Mouse (Mus musculus): ENCODE measurements around the gene Fam227a. TPM values are rescaled to one million over a fixed set of nuclear protein-coding genes. Genes with fewer than 3 reads are reported as not detected.

Fam227a gene
- polyA plus RNA-seq, 1 experiment from 2014 or later, result 1.6 TPM

DNA sequence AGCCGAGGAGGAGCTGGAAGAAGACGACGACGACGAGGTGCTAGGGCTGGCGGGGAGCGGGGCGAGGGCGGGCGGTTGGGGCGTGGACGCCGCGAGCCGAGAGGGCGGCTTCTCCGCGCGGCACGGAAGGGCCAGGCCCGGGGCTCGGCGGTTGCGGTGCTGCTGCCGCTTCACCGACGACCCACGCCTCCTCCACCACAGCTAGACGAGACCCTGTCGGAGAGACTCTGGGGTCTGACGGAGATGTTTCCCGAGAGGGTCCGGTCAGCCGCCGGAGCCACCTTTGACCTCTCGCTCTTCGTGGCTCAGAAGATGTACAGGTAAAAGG is 12.2 kb upstream of the Fam227a start:
- Histone ChIP-seq H3K4me2 (replicated peaks; ENCODE audit: low read depth, low read length) (peak overlapping the region; percentile 62), H3K4me3 (ENCODE audit: low read length) (peak overlapping the region; percentile 95), H3K9me3 (ENCODE audit: control insufficient read depth, low read length) (no peaks in the 10 kb centered on the region), H3K27ac (ENCODE audit: low read depth, low read length) (no peak overlapping the region; the same call in 1 of the 2 replicates), H3K27me3 (ENCODE audit: control insufficient read depth, insufficient read depth, low read length) (no peaks in the 10 kb centered on the region), H3K36me3 (ENCODE audit: control insufficient read depth, insufficient read depth, low read length) (peaks cover 47% of the 10 kb centered on the region), H3K9ac (ENCODE audit: low read depth, low read length) (peak overlapping the region; percentile 84), H3K4me1 (ENCODE audit: control insufficient read depth, insufficient read depth, low read length) (peaks cover 5% of the 10 kb centered on the region; the same call in 1 of the 2 replicates)
- WGBS, result under 1% methylated on average over 35 of the region's 37 CpGs
- peak; percentile 38; the same call in 1 of the 2 replicates for ATAC-seq (ENCODE audit: low FRiP score, low TSS enrichment)

DNA sequence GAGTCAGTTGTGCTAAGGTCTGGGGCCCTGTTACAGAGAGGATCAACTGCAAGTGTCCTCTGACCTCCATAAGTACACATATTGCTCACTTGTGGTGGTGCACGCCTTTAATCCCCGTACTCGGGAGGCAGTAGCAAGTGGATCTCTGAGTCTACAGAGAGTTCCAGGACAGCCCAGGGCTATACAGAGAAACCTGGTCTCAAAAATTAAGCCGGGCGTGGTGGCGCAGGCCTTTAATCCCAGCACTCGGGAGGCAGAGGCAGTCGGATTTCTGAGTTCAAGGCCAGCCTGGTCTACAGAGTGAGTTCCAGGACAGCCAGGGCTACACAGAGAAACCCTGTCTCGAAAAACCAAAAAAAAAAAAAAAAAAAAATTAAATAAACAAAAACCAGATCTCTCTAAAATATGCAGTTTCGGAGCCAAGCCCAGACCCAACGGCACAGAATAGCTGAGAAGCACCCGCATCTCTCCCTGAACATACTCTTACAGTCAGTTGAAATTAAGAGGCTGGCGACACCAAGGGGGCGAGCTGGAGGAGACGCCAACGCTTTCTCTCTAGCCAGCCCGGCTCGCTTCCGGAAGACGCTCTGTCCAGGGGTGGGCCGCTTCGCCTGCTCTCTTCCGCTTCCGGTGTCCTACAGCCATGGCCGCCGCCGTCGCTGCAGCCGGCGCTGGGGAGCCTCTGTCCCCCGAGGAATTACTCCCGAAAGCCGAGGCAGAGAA is 11.7 kb upstream of the Fam227a start, which contains the start of gene Tomm22:
Gene Tomm22, plus strand, starts transcription at position 613 of the 723 bp plus-strand sequence.
- WGBS, result 21% methylated on average over 32 of the region's 33 CpGs
- Histone ChIP-seq H3K9me3 (ENCODE audit: control insufficient read depth, low read length) (no peaks in the 10 kb centered on the region), H3K36me3 (ENCODE audit: control insufficient read depth, insufficient read depth, low read length) (peaks cover 47% of the 10 kb centered on the region), H3K27ac (ENCODE audit: low read depth, low read length) (no peak within 1 kb of the TSS; the same call in 1 of the 2 replicates), H3K4me2 (replicated peaks; ENCODE audit: low read depth, low read length) (peak within 1 kb of the TSS; percentile 62), H3K4me3 (ENCODE audit: low read length) (peak within 1 kb of the TSS; percentile 95), H3K4me1 (ENCODE audit: control insufficient read depth, insufficient read depth, low read length) (peaks cover 5% of the 10 kb centered on the region; the same call in 1 of the 2 replicates), H3K9ac (ENCODE audit: low read depth, low read length) (peak within 1 kb of the TSS; percentile 84), H3K27me3 (ENCODE audit: control insufficient read depth, insufficient read depth, low read length) (no peaks in the 10 kb centered on the region)
- peak; percentile 95 for ATAC-seq (ENCODE audit: low FRiP score, low TSS enrichment)

DNA sequence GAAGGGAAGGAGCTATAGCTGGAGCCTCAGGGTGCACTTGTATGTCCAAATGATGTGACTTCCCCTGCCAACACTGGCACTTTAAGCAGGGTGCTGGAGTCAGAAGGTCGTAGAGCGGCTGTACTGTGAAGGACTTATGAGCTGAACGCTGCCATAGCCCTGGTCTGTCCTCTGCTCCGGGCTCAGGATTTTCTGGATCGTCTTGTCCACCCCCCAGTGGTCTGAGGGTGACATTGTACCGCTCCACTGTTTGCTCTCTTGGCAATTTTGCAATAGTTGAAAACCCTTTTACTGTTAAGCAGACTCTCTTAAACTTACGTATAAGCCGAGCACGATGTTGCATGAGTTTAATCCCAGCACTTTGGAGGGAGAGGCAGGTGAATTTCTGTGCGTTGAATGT is 10.4 kb upstream of the Fam227a start:
- Histone ChIP-seq H3K4me3 (ENCODE audit: low read length) (no peak overlapping the region), H3K4me2 (replicated peaks; ENCODE audit: low read depth, low read length) (no peak overlapping the region), H3K9me3 (ENCODE audit: control insufficient read depth, low read length) (no peaks in the 10 kb centered on the region), H3K27me3 (ENCODE audit: control insufficient read depth, insufficient read depth, low read length) (no peaks in the 10 kb centered on the region), H3K9ac (ENCODE audit: low read depth, low read length) (no peak overlapping the region), H3K27ac (ENCODE audit: low read depth, low read length) (no peak overlapping the region), H3K4me1 (ENCODE audit: control insufficient read depth, insufficient read depth, low read length) (peaks cover 5% of the 10 kb centered on the region; the same call in 1 of the 2 replicates), H3K36me3 (ENCODE audit: control insufficient read depth, insufficient read depth, low read length) (peaks cover 35% of the 10 kb centered on the region)
- no peak for ATAC-seq (ENCODE audit: low FRiP score, low TSS enrichment)
- WGBS, result 69% methylated on average over 10 of the region's 10 CpGs

DNA sequence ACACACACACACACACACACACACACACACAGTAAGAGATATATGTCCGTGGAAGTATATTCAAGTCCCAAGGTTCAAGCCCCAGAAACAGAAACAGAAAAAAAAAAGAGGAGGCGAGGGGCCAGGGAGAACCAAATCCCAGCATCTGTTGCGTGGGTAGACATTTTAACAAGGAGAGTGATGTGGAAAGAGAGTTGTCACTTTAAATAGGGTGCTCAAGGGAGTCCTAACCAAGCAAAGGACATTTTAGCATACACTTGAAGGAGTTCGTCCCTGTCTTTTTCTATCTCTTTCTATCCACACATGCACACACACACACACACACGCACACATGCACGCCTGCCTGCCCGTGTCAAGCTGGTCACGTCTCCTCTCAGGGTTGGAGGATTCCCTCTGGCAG is 5.9 kb upstream of the Fam227a start:
- Histone ChIP-seq H3K9ac (ENCODE audit: low read depth, low read length) (no peak overlapping the region), H3K4me2 (replicated peaks; ENCODE audit: low read depth, low read length) (no peak overlapping the region), H3K9me3 (ENCODE audit: control insufficient read depth, low read length) (no peaks in the 10 kb centered on the region), H3K27me3 (ENCODE audit: control insufficient read depth, insufficient read depth, low read length) (no peaks in the 10 kb centered on the region), H3K36me3 (ENCODE audit: control insufficient read depth, insufficient read depth, low read length) (peaks cover 14% of the 10 kb centered on the region), H3K27ac (ENCODE audit: low read depth, low read length) (no peak overlapping the region), H3K4me3 (ENCODE audit: low read length) (no peak overlapping the region), H3K4me1 (ENCODE audit: control insufficient read depth, insufficient read depth, low read length) (peaks cover 2% of the 10 kb centered on the region)
- 91% methylated on average over 8 of the region's 8 CpGs for WGBS
- no peak for ATAC-seq (ENCODE audit: low FRiP score, low TSS enrichment)

DNA sequence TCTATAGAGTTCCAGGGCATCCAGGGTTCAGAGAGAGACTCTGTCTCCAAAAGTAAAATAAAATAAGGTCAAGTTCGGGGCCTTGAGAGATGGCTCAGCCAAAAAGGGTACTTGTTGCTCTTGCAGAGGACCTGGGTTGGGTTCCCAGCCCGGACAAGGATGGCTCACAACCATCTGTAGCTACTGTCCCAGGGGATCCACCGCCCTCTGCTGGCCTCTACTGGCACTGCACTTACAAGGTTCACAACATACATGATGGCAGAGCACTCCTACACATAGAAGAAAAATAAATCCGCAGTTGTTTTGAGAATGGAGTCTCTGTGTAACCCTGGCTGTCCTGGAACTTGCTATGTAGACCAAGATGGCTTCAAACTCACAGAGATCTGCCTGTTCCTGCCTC is 3.1 kb upstream of the Fam227a start:
- Histone ChIP-seq H3K36me3 (ENCODE audit: control insufficient read depth, insufficient read depth, low read length) (peaks cover 12% of the 10 kb centered on the region), H3K27me3 (ENCODE audit: control insufficient read depth, insufficient read depth, low read length) (no peaks in the 10 kb centered on the region), H3K4me3 (ENCODE audit: low read length) (no peak overlapping the region), H3K9ac (ENCODE audit: low read depth, low read length) (no peak overlapping the region), H3K27ac (ENCODE audit: low read depth, low read length) (no peak overlapping the region), H3K4me2 (replicated peaks; ENCODE audit: low read depth, low read length) (no peak overlapping the region), H3K9me3 (ENCODE audit: control insufficient read depth, low read length) (no peaks in the 10 kb centered on the region), H3K4me1 (ENCODE audit: control insufficient read depth, insufficient read depth, low read length) (peaks cover 4% of the 10 kb centered on the region)
- WGBS, result 71% methylated on average over 4 of the region's 4 CpGs
- no peak for ATAC-seq (ENCODE audit: low FRiP score, low TSS enrichment)

DNA sequence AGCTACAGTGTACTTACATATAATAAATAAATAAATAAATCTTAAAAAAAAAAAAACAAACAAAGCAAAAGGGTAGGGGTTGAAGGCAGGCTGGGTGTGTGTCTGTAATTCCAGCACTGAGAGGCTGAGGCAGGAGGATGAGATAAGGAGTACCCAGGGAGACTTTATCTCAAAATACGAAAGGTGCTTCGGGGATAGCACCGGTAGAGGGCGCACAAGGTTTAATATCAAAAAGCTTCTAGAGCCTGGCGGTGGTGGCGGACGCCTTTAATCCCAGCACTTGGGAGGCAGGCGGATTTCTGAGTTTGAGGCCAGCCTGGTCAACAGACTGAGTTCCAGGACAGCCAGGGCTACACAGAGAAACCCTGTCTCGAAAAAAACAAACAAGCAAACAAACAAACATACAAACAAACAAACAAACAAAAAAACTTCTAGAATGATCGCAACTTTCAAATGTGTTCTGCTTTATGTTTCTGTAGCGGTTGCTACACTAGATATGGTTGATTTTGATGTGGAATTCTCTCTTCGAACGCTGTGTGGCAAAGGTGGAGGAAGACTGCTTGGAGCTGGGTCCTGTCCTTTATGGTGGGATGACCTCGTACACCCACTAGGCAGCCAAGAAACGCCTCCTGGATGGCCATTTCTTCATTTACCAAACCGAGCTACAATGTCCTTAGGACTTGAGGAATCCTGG is 772 bp downstream of the Fam227a start:
- H3K36me3 ChIP-seq (ENCODE audit: control insufficient read depth, insufficient read depth, low read length), result no peaks in the 10 kb centered on the region; the same call in 1 of the 2 replicates
- peak; percentile 30 for ATAC-seq (ENCODE audit: low FRiP score, low TSS enrichment)

DNA sequence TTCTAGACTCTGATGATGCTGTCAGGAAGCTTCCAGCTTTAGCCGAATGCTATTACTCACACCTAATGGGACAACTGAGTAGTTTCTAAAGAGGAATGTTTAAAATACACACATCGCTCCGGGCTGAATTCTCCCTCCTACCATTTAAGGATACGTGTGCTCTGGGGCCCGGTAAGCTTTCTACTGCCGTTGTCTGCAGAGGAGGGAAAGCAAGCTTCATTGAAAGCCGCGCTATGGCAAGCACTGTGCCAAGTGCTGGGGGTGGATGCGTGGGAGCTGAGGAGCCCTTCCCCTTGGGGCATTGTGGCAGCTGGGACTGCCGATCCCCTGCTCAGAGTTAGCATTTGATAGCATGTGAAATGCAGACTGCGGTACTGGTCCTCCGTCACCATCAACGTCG is 2.3 kb downstream of the Fam227a start:
- Histone ChIP-seq H3K27ac (ENCODE audit: low read depth, low read length) (no peak overlapping the region), H3K4me3 (ENCODE audit: low read length) (no peak overlapping the region), H3K4me2 (replicated peaks; ENCODE audit: low read depth, low read length) (no peak overlapping the region), H3K27me3 (ENCODE audit: control insufficient read depth, insufficient read depth, low read length) (no peaks in the 10 kb centered on the region), H3K9me3 (ENCODE audit: control insufficient read depth, low read length) (no peaks in the 10 kb centered on the region), H3K4me1 (ENCODE audit: control insufficient read depth, insufficient read depth, low read length) (peaks cover 4% of the 10 kb centered on the region), H3K9ac (ENCODE audit: low read depth, low read length) (no peak overlapping the region), H3K36me3 (ENCODE audit: control insufficient read depth, insufficient read depth, low read length) (no peaks in the 10 kb centered on the region)
- ATAC-seq (ENCODE audit: low FRiP score, low TSS enrichment), result no peak
- WGBS, result 93% methylated on average over 14 of the region's 14 CpGs

More for the DNA sequence above, 772 bp downstream of the Fam227a start:
- Histone ChIP-seq H3K27ac (ENCODE audit: low read depth, low read length) (peak overlapping the region; percentile 90), H3K27me3 (ENCODE audit: control insufficient read depth, insufficient read depth, low read length) (no peaks in the 10 kb centered on the region), H3K4me3 (ENCODE audit: low read length) (peak overlapping the region; percentile 67), H3K9ac (ENCODE audit: low read depth, low read length) (peak overlapping the region; percentile 72), H3K4me2 (replicated peaks; ENCODE audit: low read depth, low read length) (peak overlapping the region; percentile 84), H3K4me1 (ENCODE audit: control insufficient read depth, insufficient read depth, low read length) (peaks cover 4% of the 10 kb centered on the region), H3K9me3 (ENCODE audit: control insufficient read depth, low read length) (no peaks in the 10 kb centered on the region)
- 5% methylated on average over 16 of the region's 16 CpGs for WGBS

DNA sequence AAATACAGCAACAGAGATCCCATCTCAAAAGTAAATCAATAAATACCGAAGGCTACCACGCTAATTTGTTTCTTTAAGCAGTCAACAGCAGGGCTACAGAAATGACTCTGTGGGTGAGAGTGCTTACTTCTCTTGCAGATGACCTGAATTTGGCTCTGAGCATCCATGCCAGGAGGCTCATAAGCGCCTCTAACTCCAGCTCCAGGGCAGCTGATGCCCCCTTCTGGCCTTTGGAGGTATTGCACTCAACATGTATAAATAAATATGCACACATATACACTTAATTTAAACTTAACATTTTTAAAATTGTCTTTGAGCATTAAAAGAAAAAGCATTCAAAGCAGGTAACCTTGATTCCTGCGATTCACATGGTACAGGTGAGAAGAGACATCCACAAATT is 7.3 kb downstream of the Fam227a start:
- ATAC-seq (ENCODE audit: low FRiP score, low TSS enrichment), result no peak
- H3K4me2 ChIP-seq (replicated peaks; ENCODE audit: low read depth, low read length), result no peak overlapping the region
- H3K4me3 ChIP-seq (ENCODE audit: low read length), result no peak overlapping the region
- no peak overlapping the region for H3K27ac ChIP-seq (ENCODE audit: low read depth, low read length)
- H3K4me1 ChIP-seq (ENCODE audit: control insufficient read depth, insufficient read depth, low read length), result no peaks in the 10 kb centered on the region
- H3K9me3 ChIP-seq (ENCODE audit: control insufficient read depth, low read length), result no peaks in the 10 kb centered on the region
- no peaks in the 10 kb centered on the region; the same call in 1 of the 2 replicates for H3K36me3 ChIP-seq (ENCODE audit: control insufficient read depth, insufficient read depth, low read length)
- 81% methylated on average over 4 of the region's 4 CpGs for WGBS
- no peaks in the 10 kb centered on the region for H3K27me3 ChIP-seq (ENCODE audit: control insufficient read depth, insufficient read depth, low read length)
- H3K9ac ChIP-seq (ENCODE audit: low read depth, low read length), result no peak overlapping the region

DNA sequence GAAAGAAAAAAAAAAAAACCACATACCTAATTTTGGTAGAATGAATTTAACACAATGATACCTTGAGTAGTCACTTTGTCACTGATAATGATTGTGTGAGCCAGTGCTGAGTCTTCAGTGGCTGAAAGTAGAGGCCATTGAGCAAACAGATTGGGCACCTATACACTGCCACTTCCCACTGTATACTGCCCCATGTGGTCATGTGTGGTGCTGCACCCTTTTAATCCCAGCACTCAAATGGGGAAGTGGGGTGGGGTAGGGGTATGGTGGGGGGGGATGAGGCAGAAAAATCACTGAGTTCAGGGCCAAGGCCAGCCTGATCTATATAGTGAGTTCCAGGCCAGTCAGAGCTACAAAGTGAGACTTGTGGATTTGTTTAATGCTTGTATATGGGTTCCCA is 8.2 kb downstream of the Fam227a start:
- Histone ChIP-seq H3K27me3 (ENCODE audit: control insufficient read depth, insufficient read depth, low read length) (no peaks in the 10 kb centered on the region), H3K9ac (ENCODE audit: low read depth, low read length) (no peak overlapping the region), H3K4me3 (ENCODE audit: low read length) (no peak overlapping the region), H3K27ac (ENCODE audit: low read depth, low read length) (no peak overlapping the region), H3K36me3 (ENCODE audit: control insufficient read depth, insufficient read depth, low read length) (no peaks in the 10 kb centered on the region; the same call in 1 of the 2 replicates), H3K4me1 (ENCODE audit: control insufficient read depth, insufficient read depth, low read length) (no peaks in the 10 kb centered on the region), H3K4me2 (replicated peaks; ENCODE audit: low read depth, low read length) (no peak overlapping the region), H3K9me3 (ENCODE audit: control insufficient read depth, low read length) (no peaks in the 10 kb centered on the region)
- ATAC-seq (ENCODE audit: low FRiP score, low TSS enrichment), result peak; percentile 55; the same call in 1 of the 2 replicates

Data from kidney, embryonic 14.5 days (tissue).